Mouse (Mus musculus) forebrain, embryonic 15.5 days (tissue): ENCODE data around the gene Zp3. TPM values are rescaled to one million over a fixed set of nuclear protein-coding genes. Genes with fewer than 3 reads are reported as not detected.

Experiments used
- ATAC-seq: fragments of 200-750 bp; cut with Nextera tagmentation; replicated peaks from 2 replicates; pipeline ENCODE4 v1.8.0; 2017; ENCODE audit warnings: mild to moderate bottlenecking, moderate TSS enrichment, moderate library complexity
- H3K27ac ChIP-seq: fragments of 300-500 bp; sonication (generic); replicated peaks from 2 replicates; pipeline ENCODE4 v1.5.1; 2015; ENCODE audit warnings: mild to moderate bottlenecking, inconsistent platforms
- H3K27me3 ChIP-seq: fragments of 300-500 bp; sonication (generic); 2 replicates; pipeline ENCODE4 v1.6.1; 2015; ENCODE audit warnings: inconsistent platforms
- H3K36me3 ChIP-seq: fragments of 300-500 bp; sonication (generic); 2 replicates; pipeline ENCODE4 v1.6.1; 2015; ENCODE audit warnings: mild to moderate bottlenecking, inconsistent platforms
- H3K4me1 ChIP-seq: fragments of 300-500 bp; sonication (generic); 2 replicates; pipeline ENCODE4 v1.6.1; 2015; ENCODE audit warnings: inconsistent platforms
- H3K4me2 ChIP-seq: fragments of 300-500 bp; sonication (generic); replicated peaks from 2 replicates; pipeline ENCODE4 v1.6.1; 2015; ENCODE audit warnings: mild to moderate bottlenecking, inconsistent platforms
- H3K4me3 ChIP-seq: fragments of 300-500 bp; sonication (generic); 2 replicates; pipeline ENCODE4 v1.5.1; 2015; ENCODE audit warnings: mild to moderate bottlenecking, inconsistent platforms
- H3K9ac ChIP-seq: fragments of 300-500 bp; sonication (generic); replicated peaks from 2 replicates; pipeline ENCODE4 v1.6.1; 2015; ENCODE audit warnings: mild to moderate bottlenecking, inconsistent platforms
- H3K9me3 ChIP-seq: fragments of 300-500 bp; sonication (generic); 2 replicates; pipeline ENCODE4 v1.6.1; 2016; ENCODE audit warnings: inconsistent platforms
- WGBS: fragments of 180-500 bp; shearing (Covaris S2); methylation state at CpG from one replicate; pipeline ENCODE4 v1.1.7; 2015; ENCODE audit warnings: mixed read lengths; 5-methylcytosine and 5-hydroxymethylcytosine counted together
- polyA plus RNA-seq: library from polyadenylated mRNA; unstranded; fragments of >200 nt; fragmentation: Nextera tagmentation; extraction: Ambion mirVana; gene quantifications from 2 replicates; pipeline ENCODE4 v1.2.1, GENCODE M21; 2015

Gene Zp3
- polyA plus RNA-seq, 1 experiment from 2014 or later = not detected

DNA sequence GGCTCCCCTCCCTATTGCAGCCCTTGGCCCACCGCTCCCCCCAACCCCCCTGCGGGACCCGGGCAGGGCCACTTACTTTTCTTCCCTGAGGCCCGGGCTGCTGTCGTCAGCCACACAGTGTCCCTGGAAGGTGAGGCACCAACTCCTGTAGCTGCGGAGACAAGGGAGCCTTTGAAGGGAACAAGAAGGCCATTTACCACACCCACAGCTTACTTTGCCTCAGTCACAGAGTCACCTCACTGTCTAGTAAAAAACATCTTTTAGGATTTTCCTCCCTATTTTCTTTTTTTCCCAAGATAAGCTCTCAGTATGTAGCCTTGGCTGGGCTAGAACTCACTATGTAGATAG is 16.6 kb upstream of the Zp3 start:
- no peak for ATAC-seq
- Histone ChIP-seq H3K9ac (peak overlapping the region; percentile 87), H3K4me3 (peak overlapping the region; percentile 64), H3K4me1 (peaks cover 17% of the 10 kb centered on the region), H3K36me3 (no peaks in the 10 kb centered on the region), H3K9me3 (no peaks in the 10 kb centered on the region), H3K4me2 (peak overlapping the region; percentile 99), H3K27me3 (0 out of 2 replicates have a peak, but pooled peaks cover 4% of the 10 kb centered on the region), H3K27ac (peak overlapping the region; percentile 97)
- 8% methylated on average over 6 of the region's 6 CpGs for WGBS

GRCm38 (mm10) chr5:135965501-135965930 is 14.4 kb upstream of the Zp3 start:
- H3K4me2 ChIP-seq = peak overlapping the region; percentile 36
- 10% methylated on average over 24 of the region's 24 CpGs for WGBS
- ATAC-seq = no peak
- no peak overlapping the region for H3K27ac ChIP-seq
- no peak overlapping the region for H3K9ac ChIP-seq
- no peaks in the 10 kb centered on the region for H3K9me3 ChIP-seq
- peaks cover 17% of the 10 kb centered on the region for H3K4me1 ChIP-seq
- H3K36me3 ChIP-seq = no peaks in the 10 kb centered on the region
- 0 out of 2 replicates have a peak, but pooled peaks cover 4% of the 10 kb centered on the region for H3K27me3 ChIP-seq
- peak overlapping the region; percentile 19 for H3K4me3 ChIP-seq

GRCm38 (mm10) chr5:135966866-135967265 is 13.0 kb upstream of the Zp3 start:
- no peak for ATAC-seq
- no peak overlapping the region for H3K27ac ChIP-seq
- H3K4me1 ChIP-seq = peaks cover 14% of the 10 kb centered on the region
- H3K9me3 ChIP-seq = no peaks in the 10 kb centered on the region
- no peak overlapping the region for H3K4me3 ChIP-seq
- 71% methylated on average over 9 of the region's 9 CpGs for WGBS
- H3K27me3 ChIP-seq = 0 out of 2 replicates have a peak, but pooled peaks cover 4% of the 10 kb centered on the region
- H3K4me2 ChIP-seq = no peak overlapping the region
- no peaks in the 10 kb centered on the region for H3K36me3 ChIP-seq
- H3K9ac ChIP-seq = no peak overlapping the region

DNA sequence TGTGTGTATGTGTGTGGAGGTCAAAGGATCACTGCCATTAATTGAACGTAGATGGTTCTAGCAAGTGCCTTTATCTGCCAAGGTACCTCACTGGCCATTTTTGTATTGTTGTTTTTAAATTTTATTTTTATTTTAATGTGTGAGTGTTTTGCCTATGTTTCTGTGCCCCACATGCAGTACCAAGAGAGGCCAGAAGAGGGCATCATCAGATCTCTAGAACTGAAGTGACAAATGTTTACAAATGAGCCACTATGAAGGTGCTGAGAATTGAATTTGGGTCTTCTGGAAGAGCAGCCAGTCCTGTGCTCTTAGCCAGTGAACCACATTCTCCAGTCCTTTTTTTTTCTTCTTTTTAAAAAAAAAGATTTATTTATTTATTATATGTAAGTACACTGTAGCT is 11.1 kb upstream of the Zp3 start:
- 0 out of 2 replicates have a peak, but pooled peaks cover 4% of the 10 kb centered on the region for H3K27me3 ChIP-seq
- no peak overlapping the region for H3K4me2 ChIP-seq
- H3K36me3 ChIP-seq = no peaks in the 10 kb centered on the region
- H3K9ac ChIP-seq = no peak overlapping the region
- H3K4me3 ChIP-seq = no peak overlapping the region
- peaks cover 5% of the 10 kb centered on the region for H3K4me1 ChIP-seq
- 65% methylated on average over 1 of the region's 1 CpGs for WGBS
- ATAC-seq = no peak
- no peaks in the 10 kb centered on the region for H3K9me3 ChIP-seq
- no peak overlapping the region for H3K27ac ChIP-seq

GRCm38 (mm10) chr5:135970247-135970646 is 9.7 kb upstream of the Zp3 start:
- WGBS = 84% methylated on average over 6 of the region's 6 CpGs

DNA sequence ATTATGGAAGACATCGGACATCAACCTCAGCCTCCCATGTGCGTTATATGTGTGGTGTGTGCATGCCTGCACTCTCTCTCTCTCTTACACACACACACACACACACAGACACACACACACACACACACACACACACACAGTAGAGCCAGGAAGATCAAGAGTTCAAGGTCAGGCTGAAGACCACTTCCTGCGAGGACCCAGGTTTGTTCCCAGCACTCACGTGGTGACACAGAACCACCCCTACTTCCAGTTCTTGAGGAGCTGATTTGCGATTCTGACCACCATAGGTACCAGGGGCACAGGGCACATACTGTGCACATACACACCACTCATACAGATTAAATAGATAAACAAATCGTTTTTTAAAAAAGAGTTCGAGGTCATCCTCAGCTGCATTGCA is 8.0 kb upstream of the Zp3 start:
- H3K4me3 ChIP-seq = no peak overlapping the region
- ATAC-seq = no peak
- H3K4me2 ChIP-seq = no peak overlapping the region
- H3K4me1 ChIP-seq = no peaks in the 10 kb centered on the region
- WGBS = 90% methylated on average over 7 of the region's 7 CpGs
- no peak overlapping the region for H3K9ac ChIP-seq
- H3K36me3 ChIP-seq = no peaks in the 10 kb centered on the region
- no peaks in the 10 kb centered on the region for H3K27me3 ChIP-seq
- no peak overlapping the region for H3K27ac ChIP-seq
- H3K9me3 ChIP-seq = no peaks in the 10 kb centered on the region

More at GRCm38 (mm10) chr5:135970247-135970646, 9.7 kb upstream of the Zp3 start:
- Histone ChIP-seq H3K4me1 (peaks cover 4% of the 10 kb centered on the region), H3K4me3 (no peak overlapping the region), H3K9me3 (no peaks in the 10 kb centered on the region), H3K9ac (no peak overlapping the region), H3K36me3 (no peaks in the 10 kb centered on the region), H3K4me2 (no peak overlapping the region), H3K27ac (no peak overlapping the region), H3K27me3 (0 out of 2 replicates have a peak, but pooled peaks cover 4% of the 10 kb centered on the region)
- no peak for ATAC-seq

DNA sequence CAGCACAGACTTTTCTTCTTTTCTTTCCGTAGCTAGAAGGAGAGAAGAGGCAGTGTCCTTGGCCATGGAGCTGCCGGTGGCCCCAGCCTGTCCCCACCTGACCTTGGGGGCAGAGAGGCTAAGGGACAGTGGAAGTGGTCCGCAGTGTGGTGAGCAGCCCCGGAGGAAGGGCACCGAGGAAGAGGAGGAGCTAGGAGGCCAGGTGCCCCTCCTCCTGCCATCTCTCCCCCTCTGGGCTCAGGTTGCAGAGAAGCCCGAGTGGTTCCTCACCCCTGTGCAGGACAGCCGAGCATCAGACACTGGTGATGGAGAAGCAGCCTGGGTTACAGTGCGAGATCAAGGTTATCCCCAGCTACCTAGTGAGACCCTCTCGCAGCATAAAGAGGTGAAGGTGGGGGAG is 5.5 kb upstream of the Zp3 start, which contains the start of gene Ssc4d:
Gene Ssc4d, minus strand, starts transcription at position 167 of the 400 bp plus-strand sequence.
- no peaks in the 10 kb centered on the region for H3K27me3 ChIP-seq
- H3K27ac ChIP-seq = no peak within 1 kb of the TSS
- no peak within 1 kb of the TSS for H3K4me2 ChIP-seq
- H3K4me1 ChIP-seq = no peaks in the 10 kb centered on the region
- no peaks in the 10 kb centered on the region for H3K9me3 ChIP-seq
- no peak for ATAC-seq
- 19% methylated on average over 9 of the region's 9 CpGs for WGBS
- no peak within 1 kb of the TSS for H3K9ac ChIP-seq
- H3K36me3 ChIP-seq = no peaks in the 10 kb centered on the region
- no peak within 1 kb of the TSS for H3K4me3 ChIP-seq

GRCm38 (mm10) chr5:135975893-135976668 is 3.8 kb upstream of the Zp3 start:
- no peak overlapping the region for H3K4me3 ChIP-seq

DNA sequence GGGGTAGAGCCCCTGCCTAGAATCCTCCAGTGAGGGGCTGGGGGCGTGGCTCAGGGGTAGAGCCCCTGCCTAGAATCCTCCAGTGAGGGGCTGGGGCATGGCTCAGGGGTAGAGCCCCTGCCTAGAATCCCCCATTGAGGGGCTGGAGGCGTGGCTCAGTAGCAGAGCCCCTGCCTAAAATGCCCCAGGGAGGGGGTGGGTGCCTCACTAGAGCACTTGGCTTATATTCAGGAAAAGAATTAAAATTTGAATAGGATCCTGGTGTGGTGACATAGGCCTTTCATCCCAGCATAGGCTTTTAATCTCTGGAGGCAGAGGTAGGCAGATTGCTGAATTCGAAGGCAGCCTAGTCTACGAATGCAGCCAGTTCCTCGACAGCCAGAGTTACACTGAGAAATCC is 518 bp upstream of the Zp3 start:
- H3K9me3 ChIP-seq = no peaks in the 10 kb centered on the region
- 68% methylated on average over 5 of the region's 5 CpGs for WGBS
- H3K4me2 ChIP-seq = no peak overlapping the region
- H3K9ac ChIP-seq = no peak overlapping the region
- ATAC-seq = no peak
- no peaks in the 10 kb centered on the region for H3K36me3 ChIP-seq
- H3K27me3 ChIP-seq = no peaks in the 10 kb centered on the region
- H3K27ac ChIP-seq = no peak overlapping the region
- H3K4me1 ChIP-seq = no peaks in the 10 kb centered on the region
- no peak overlapping the region for H3K4me3 ChIP-seq

More at GRCm38 (mm10) chr5:135975893-135976668, 3.8 kb upstream of the Zp3 start:
- Histone ChIP-seq H3K36me3 (no peaks in the 10 kb centered on the region), H3K9me3 (no peaks in the 10 kb centered on the region), H3K27me3 (no peaks in the 10 kb centered on the region), H3K9ac (no peak overlapping the region), H3K4me2 (no peak overlapping the region), H3K27ac (no peak overlapping the region), H3K4me1 (no peaks in the 10 kb centered on the region)
- ATAC-seq = no peak
- WGBS = 94% methylated on average over 8 of the region's 8 CpGs

DNA sequence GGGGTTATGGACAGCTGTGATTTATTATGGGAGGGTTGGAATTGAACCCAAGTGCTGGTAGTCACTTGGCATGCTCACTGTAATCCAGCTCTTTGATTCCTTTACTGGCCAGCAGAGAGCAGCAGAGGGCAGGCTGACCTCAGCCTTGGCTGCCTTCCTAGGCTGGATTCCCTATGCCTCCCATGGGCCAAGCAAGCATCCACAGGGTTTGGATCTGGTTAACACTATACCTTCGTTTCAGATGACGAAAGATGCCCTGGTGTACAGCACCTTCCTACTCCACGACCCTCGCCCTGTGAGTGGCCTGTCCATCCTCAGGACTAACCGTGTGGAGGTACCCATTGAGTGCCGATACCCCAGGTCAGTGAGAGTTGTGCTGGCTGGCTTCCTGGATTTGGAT is 2.5 kb downstream of the Zp3 start:
- WGBS = 39% methylated on average over 6 of the region's 6 CpGs
- Histone ChIP-seq H3K4me1 (no peaks in the 10 kb centered on the region), H3K4me2 (no peak overlapping the region), H3K9me3 (no peaks in the 10 kb centered on the region), H3K27me3 (no peaks in the 10 kb centered on the region), H3K36me3 (no peaks in the 10 kb centered on the region), H3K9ac (no peak overlapping the region), H3K4me3 (no peak overlapping the region), H3K27ac (no peak overlapping the region)
- ATAC-seq = no peak

GRCm38 (mm10) chr5:135984546-135985044 is 4.7 kb downstream of the Zp3 start:
- Histone ChIP-seq H3K9ac (no peak overlapping the region), H3K4me1 (no peaks in the 10 kb centered on the region), H3K36me3 (no peaks in the 10 kb centered on the region)

GRCm38 (mm10) chr5:135987248-135987647 is 7.3 kb downstream of the Zp3 start:
- Histone ChIP-seq H3K36me3 (no peaks in the 10 kb centered on the region), H3K4me3 (no peak overlapping the region), H3K27me3 (no peaks in the 10 kb centered on the region), H3K4me2 (no peak overlapping the region), H3K9ac (no peak overlapping the region), H3K4me1 (no peaks in the 10 kb centered on the region), H3K9me3 (no peaks in the 10 kb centered on the region), H3K27ac (no peak overlapping the region)
- no peak for ATAC-seq
- WGBS = 59% methylated on average over 11 of the region's 11 CpGs

More at GRCm38 (mm10) chr5:135984546-135985044, 4.7 kb downstream of the Zp3 start:
- WGBS = 64% methylated on average over 6 of the region's 6 CpGs
- no peak for ATAC-seq
- no peak overlapping the region for H3K27ac ChIP-seq
- no peaks in the 10 kb centered on the region for H3K9me3 ChIP-seq
- no peak overlapping the region for H3K4me3 ChIP-seq
- no peaks in the 10 kb centered on the region for H3K27me3 ChIP-seq
- H3K4me2 ChIP-seq = no peak overlapping the region
